Mouse (Mus musculus) heart, adult 2 months (tissue): ENCODE data around the gene Hoxd8. TPM values are rescaled to one million over a fixed set of nuclear protein-coding genes. Genes with fewer than 3 reads are reported as not detected.

Source experiments
- DNase-seq, 2 experiments: peaks; one replicate each; pipeline ENCODE4 v3.0.0; 2021
- H3K27ac ChIP-seq: fragments of 200-600 bp; 2 replicates; pipeline ENCODE4 v1.8.1; 2022
- H3K27me3 ChIP-seq: fragments of 200-500 bp; 2 replicates; pipeline ENCODE4 v1.6.1; 2012; ENCODE audit warnings: mild to moderate bottlenecking, low read length, inconsistent platforms, mixed read lengths; ENCODE audit not compliant: control insufficient read depth, insufficient read depth
- H3K36me3 ChIP-seq: fragments of 200-500 bp; 2 replicates; pipeline ENCODE4 v1.6.1; 2012; ENCODE audit warnings: low read length, inconsistent platforms; ENCODE audit not compliant: control insufficient read depth, insufficient read depth
- H3K4me1 ChIP-seq: fragments of 200-500 bp; 2 replicates; pipeline ENCODE4 v1.6.1; 2011; ENCODE audit warnings: low read length; ENCODE audit not compliant: control insufficient read depth, insufficient read depth
- H3K4me3 ChIP-seq: fragments of 200-600 bp; 2 replicates; pipeline ENCODE4 v1.8.1; 2022
- H3K79me2 ChIP-seq: fragments of 200-500 bp; replicated peaks from 2 replicates; pipeline ENCODE4 v1.6.1; 2012; ENCODE audit warnings: mild to moderate bottlenecking, inconsistent platforms, low read length, moderate library complexity, mixed read lengths; ENCODE audit not compliant: control insufficient read depth, insufficient read depth
- H3K9ac ChIP-seq: fragments of 200-500 bp; 2 replicates; pipeline ENCODE4 v1.6.1; 2012; ENCODE audit warnings: low read depth, mild to moderate bottlenecking, control low read depth, inconsistent platforms, low read length, mixed read lengths
- CTCF ChIP-seq: fragments of 200-600 bp; IDR thresholded peaks from 2 replicates; pipeline ENCODE4 v1.8.1; 2022; ENCODE audit warnings: antibody characterized with exemption, mild to moderate bottlenecking, moderate library complexity
- EP300 ChIP-seq: fragments of 200-500 bp; IDR thresholded peaks from 2 replicates; pipeline ENCODE4 v1.6.1; 2011; ENCODE audit warnings: low read depth, low read length, control low read depth; ENCODE audit not compliant: insufficient read depth
- POLR2A ChIP-seq: fragments of 200-500 bp; IDR thresholded peaks from 2 replicates; pipeline ENCODE4 v1.6.1; 2011; ENCODE audit warnings: mild to moderate bottlenecking, low read depth, low read length, control low read depth; ENCODE audit not compliant: insufficient read depth
- WGBS: fragments of 180-500 bp; shearing (Covaris S2); methylation state at CpG from one replicate; pipeline ENCODE4 v1.1.7; 2018; 5-methylcytosine and 5-hydroxymethylcytosine counted together
- intact Hi-C: fragments of 180-260 bp; cut with DNase I; formaldehyde crosslinking; loops from one replicate; pipeline ENCODE4 v1.15.1; 2025
- microRNA-seq, 2 experiments: library from miRNA; unstranded; fragments of <30 nt; microRNA quantifications; one replicate each; pipeline ENCODE4 v1.2.0; 2021
- polyA plus RNA-seq: library from polyadenylated mRNA; depleted of rRNA; stranded (reverse); fragments of >200 nt; gene quantifications from 2 replicates; pipeline ENCODE4 v1.2.3, GENCODE M21; 2012; rRNA removed
- total RNA-seq, 2 experiments: library from RNA; stranded (reverse); gene quantifications; 2 replicates each; pipeline ENCODE4 v1.2.3; 2021

Gene Hoxd8
- total and polyA plus RNA-seq, 3 experiments, result 0.59 to 1.0 (median 0.61) TPM

- Histone ChIP-seq H3K4me3 (no peak overlapping the region), H3K27ac (no peak overlapping the region), H3K9ac (no peak overlapping the region), H3K36me3 (no peaks in the 10 kb centered on the region), H3K79me2 (no peaks in the 10 kb centered on the region), H3K4me1 (no peaks in the 10 kb centered on the region), H3K27me3 (peaks cover 36% of the 10 kb centered on the region)
- no peak for TF ChIP-seq EP300
- TF ChIP-seq CTCF, result no peak
- TF ChIP-seq POLR2A, result no peak
- 5% methylated on average over 42 of the region's 45 CpGs for WGBS
- DNase-seq, result no peak
- intact Hi-C loops, result no loop called here
Measured at GRCm38 (mm10) chr2:74752431-74753174, 48.2 kb downstream of the Hoxd8 start.

- 5% methylated on average over 25 of the region's 25 CpGs for WGBS
- no peaks in the 10 kb centered on the region for H3K4me1 ChIP-seq
- H3K27me3 ChIP-seq, result peaks cover 34% of the 10 kb centered on the region
- no peaks in the 10 kb centered on the region for H3K36me3 ChIP-seq
- intact Hi-C loops, result no loop called here
- no peaks in the 10 kb centered on the region for H3K79me2 ChIP-seq
- no peak for TF ChIP-seq CTCF
- no peak for TF ChIP-seq EP300
- TF ChIP-seq POLR2A, result no peak
- no peak overlapping the region for H3K4me3 ChIP-seq
- no peak overlapping the region for H3K27ac ChIP-seq
- H3K9ac ChIP-seq, result no peak overlapping the region
- DNase-seq, result no peak
Measured at GRCm38 (mm10) chr2:74753175-74753523, 48.7 kb downstream of the Hoxd8 start.

GRCm38 (mm10) chr2:74753711-74754110 lies 49.3 kb downstream of the Hoxd8 start:
- no peak overlapping the region for H3K9ac ChIP-seq
- intact Hi-C loops, result no loop called here
- H3K4me1 ChIP-seq, result no peaks in the 10 kb centered on the region
- H3K27ac ChIP-seq, result no peak overlapping the region
- TF ChIP-seq CTCF (no peak), EP300 (no peak), POLR2A (no peak)
- H3K4me3 ChIP-seq, result no peak overlapping the region
- no peaks in the 10 kb centered on the region for H3K36me3 ChIP-seq
- H3K79me2 ChIP-seq, result no peaks in the 10 kb centered on the region
- 45% methylated on average over 5 of the region's 5 CpGs for WGBS
- DNase-seq, result no peak
- peaks cover 32% of the 10 kb centered on the region for H3K27me3 ChIP-seq

Small RNA genes lying within 50 kb of the gene (microRNA-seq; reads per million reads assigned to microRNA genes)
- gene Gm44463 (0 reads per million in 2 experiments), gene Mir10b (948 to 1,413 reads per million in 2 experiments)

Other genes with a start within 250 kb of the Hoxd8 start
- 10 to 100 TPM; 21.3 to 21.6 TPM for gene Lnpk, start 125.2 kb upstream of the Hoxd8 start, total RNA-seq
- 4.5 and 7.1 TPM in 2 replicates for gene Lnpk, start 125.2 kb upstream of the Hoxd8 start, polyA plus RNA-seq
- not detected for gene Evx2, start 45.1 kb upstream of the Hoxd8 start, total RNA-seq
- not detected in 2 replicates for gene Evx2, start 45.1 kb upstream of the Hoxd8 start, polyA plus RNA-seq
- gene Hoxd13, start 36.3 kb upstream of the Hoxd8 start, total RNA-seq, result not detected
- not detected in 2 replicates for gene Hoxd13, start 36.3 kb upstream of the Hoxd8 start, polyA plus RNA-seq
- not detected for gene Hoxd12, start 29.6 kb upstream of the Hoxd8 start, total RNA-seq
- gene Hoxd12, start 29.6 kb upstream of the Hoxd8 start, polyA plus RNA-seq, result not detected in 2 replicates
- gene Hoxd11, start 25.1 kb upstream of the Hoxd8 start, total RNA-seq, result not detected
- not detected in 2 replicates for gene Hoxd11, start 25.1 kb upstream of the Hoxd8 start, polyA plus RNA-seq
- not detected for gene Hoxd10, start 12.7 kb upstream of the Hoxd8 start, total RNA-seq
- 0.09 TPM in 1 of 2 replicates, not detected in the other for gene Hoxd10, start 12.7 kb upstream of the Hoxd8 start, polyA plus RNA-seq
- under 1 TPM; 0.16 to 0.29 TPM for gene Hoxd9, start 6.9 kb upstream of the Hoxd8 start, total RNA-seq
- gene Hoxd9, start 6.9 kb upstream of the Hoxd8 start, polyA plus RNA-seq, result 0.10 and 0.12 TPM in 2 replicates
- gene Hoxd3, start 7.3 kb downstream of the Hoxd8 start, total RNA-seq, result not detected
- gene Hoxd3, start 7.3 kb downstream of the Hoxd8 start, polyA plus RNA-seq, result 0.06 TPM in 1 of 2 replicates, not detected in the other
- gene Hoxd4, start 7.3 kb downstream of the Hoxd8 start, total RNA-seq, result under 1 TPM; 0.21 to 0.45 TPM
- gene Hoxd4, start 7.3 kb downstream of the Hoxd8 start, polyA plus RNA-seq, result 0.53 and 1.0 TPM in 2 replicates
- gene Gm28230, start 22.1 kb downstream of the Hoxd8 start, total RNA-seq, result under 1 TPM in 1 of 2 experiments, not detected in 1; 0.14 TPM
- 0.04 and 0.20 TPM in 2 replicates for gene Gm28230, start 22.1 kb downstream of the Hoxd8 start, polyA plus RNA-seq
- not detected for gene Hoxd1, start 58.4 kb downstream of the Hoxd8 start, total RNA-seq
- gene Hoxd1, start 58.4 kb downstream of the Hoxd8 start, polyA plus RNA-seq, result not detected in 2 replicates
- 100 to 1,000 TPM; 110 to 114 TPM for gene Mtx2, start 121.2 kb downstream of the Hoxd8 start, total RNA-seq
- 82.9 and 112 TPM in 2 replicates for gene Mtx2, start 121.2 kb downstream of the Hoxd8 start, polyA plus RNA-seq